ENCODE assay signal across 9 mouse cellular contexts in genomic region chr9:120302980-120303452, GRCm38 (mm10). TPM values are rescaled to one million over a fixed set of nuclear protein-coding genes. Genes with fewer than 3 reads are reported as not detected.
DNase-seq lines count a peak whose midpoint lies in the region; ATAC-seq lines count a peak whose summit lies in the region.
"Had no signal": no experiment of that assay in that cellular context is flagged by ENCODE, and none has a peak within 500 bp of the region (broad histone marks: within the 10 kb centered on the region; RNA-seq: fewer than 3 reads in every experiment).

No protein-coding gene starts in this region.

- peak overlapping the region; percentile 56 for H3K9ac ChIP-seq in embryonic facial prominence, embryonic 14.5 days (ENCODE audit: low read depth, low read length)
- peak overlapping the region; percentile 40; the same call in 1 of the 2 replicates for H3K9ac ChIP-seq in intestine, embryonic 15.5 days
- peak overlapping the region; percentile 77 for H3K9ac ChIP-seq in neural tube, embryonic 13.5 days

- no peak for ATAC-seq in embryonic facial prominence, embryonic 14.5 days (ENCODE audit: low read depth)
- 0 out of 2 replicates have a peak, but pooled peaks have one; percentile 11 for ATAC-seq in intestine, embryonic 15.5 days
- peak; percentile 42 for ATAC-seq in neural tube, embryonic 13.5 days (ENCODE audit: low read depth)
- ATAC-seq in erythroblast, adult 5-6 weeks (replicated peaks; ENCODE audit: low FRiP score, poor library complexity, severe bottlenecking): no peak

- 0 out of 2 replicates have a peak, but pooled peaks cover 4% of the 10 kb centered on the region for H3K9me3 ChIP-seq in embryonic facial prominence, embryonic 14.5 days (ENCODE audit: control insufficient read depth, low read length)
- H3K9me3 ChIP-seq in intestine, embryonic 15.5 days: no peaks in the 10 kb centered on the region
- H3K9me3 ChIP-seq in neural tube, embryonic 13.5 days: peaks cover 8% of the 10 kb centered on the region

- DNase-seq in layer of hippocampus, postnatal 36 days: peak; percentile 15 to 18
- no peak for DNase-seq in layer of hippocampus, postnatal 14 days (ENCODE audit: low spot score in 2 of 2)
- peak; percentile 30 for DNase-seq in embryonic facial prominence, embryonic 14.5 days (ENCODE audit: low spot score)
- no peak for DNase-seq in urinary bladder, postnatal 25 days (ENCODE audit: low spot score)
- DNase-seq in frontal cortex, postnatal 10 days (ENCODE audit: low spot score in 2 of 2): no peak

- no peaks in the 10 kb centered on the region for H3K36me3 ChIP-seq in embryonic facial prominence, embryonic 14.5 days (ENCODE audit: control insufficient read depth, insufficient read depth, low read length)
- H3K36me3 ChIP-seq in intestine, embryonic 15.5 days: no peaks in the 10 kb centered on the region
- H3K36me3 ChIP-seq in neural tube, embryonic 13.5 days: no peaks in the 10 kb centered on the region

- H3K27me3 ChIP-seq in embryonic facial prominence, embryonic 14.5 days (replicated peaks; ENCODE audit: control insufficient read depth, insufficient read depth, low read length): peaks cover 55% of the 10 kb centered on the region
- H3K27me3 ChIP-seq in intestine, embryonic 15.5 days (replicated peaks): peaks cover 45% of the 10 kb centered on the region
- peaks cover 66% of the 10 kb centered on the region for H3K27me3 ChIP-seq in neural tube, embryonic 13.5 days

- H3K4me1 ChIP-seq in embryonic facial prominence, embryonic 14.5 days (ENCODE audit: control insufficient read depth, insufficient read depth, low read length): no peaks in the 10 kb centered on the region
- H3K4me1 ChIP-seq in intestine, embryonic 15.5 days (replicated peaks): peaks cover 16% of the 10 kb centered on the region
- H3K4me1 ChIP-seq in neural tube, embryonic 13.5 days (replicated peaks): peaks cover 24% of the 10 kb centered on the region

- peak overlapping the region; percentile 55 for H3K4me3 ChIP-seq in embryonic facial prominence, embryonic 14.5 days (ENCODE audit: low read depth, low read length)
- H3K4me3 ChIP-seq in intestine, embryonic 15.5 days (replicated peaks): peak overlapping the region; percentile 56
- H3K4me3 ChIP-seq in neural tube, embryonic 13.5 days: peak overlapping the region; percentile 63
- H3K4me3 ChIP-seq: erythroblast, embryonic 14.5 days had no signal

- no peak overlapping the region for H3K27ac ChIP-seq in embryonic facial prominence, embryonic 14.5 days (replicated peaks; ENCODE audit: low read depth, low read length)
- no peak overlapping the region for H3K27ac ChIP-seq in intestine, embryonic 15.5 days
- peak overlapping the region; percentile 52 for H3K27ac ChIP-seq in neural tube, embryonic 13.5 days (replicated peaks)

- 9% methylated on average over 19 of the region's 19 CpGs for WGBS in embryonic facial prominence, embryonic 14.5 days
- 16% methylated on average over 19 of the region's 19 CpGs for WGBS in intestine, embryonic 15.5 days
- 6% methylated on average over 19 of the region's 19 CpGs for WGBS in neural tube, embryonic 13.5 days

- peak overlapping the region; percentile 98 for H3K4me2 ChIP-seq in embryonic facial prominence, embryonic 14.5 days (ENCODE audit: low read depth, low read length)
- H3K4me2 ChIP-seq in intestine, embryonic 15.5 days (replicated peaks): peak overlapping the region; percentile 96
- peak overlapping the region; percentile 77 for H3K4me2 ChIP-seq in neural tube, embryonic 13.5 days

RNA-seq across cellular contexts. Expression of gene Myrip, which starts 1.7 kb away (rescaled TPM):
- total RNA-seq in layer of hippocampus, postnatal 36 days (2021): 10 to 100 TPM; 54.2 to 55.2 TPM
- total RNA-seq in layer of hippocampus, postnatal 14 days (2021): 10 to 100 TPM; 51.9 to 58.0 TPM
- 0.68 and 0.72 TPM in 2 replicates for polyA plus RNA-seq in embryonic facial prominence, embryonic 14.5 days (2014; fragmentation: Nextera tagmentation; extraction: Ambion mirVana)
- 0.89 and 1.3 TPM in 2 replicates for polyA plus RNA-seq in intestine, embryonic 15.5 days (2015; fragmentation: Nextera tagmentation; extraction: Ambion mirVana)
- polyA plus RNA-seq in neural tube, embryonic 13.5 days (2015; fragmentation: Nextera tagmentation; extraction: Ambion mirVana): 3.6 and 4.5 TPM in 2 replicates
- total RNA-seq in erythroblast, adult 5-6 weeks (2015; ENCODE audit: low replicate concordance): not detected in 2 replicates
- not detected in 2 replicates for total RNA-seq in erythroblast, adult 5-6 weeks (2017; ENCODE audit: low replicate concordance)
- polyA plus RNA-seq: erythroblast, embryonic 14.5 days had no signal

Comparison
In these comparisons a context has a peak if more than half of its experiments do, and no peak if none do; other contexts are left out.
1. DNase-seq: peak in layer of hippocampus, postnatal 36 days (2 of 2) and embryonic facial prominence, embryonic 14.5 days (single experiment); none in layer of hippocampus, postnatal 14 days (0 of 2), urinary bladder, postnatal 25 days (single experiment) and frontal cortex, postnatal 10 days (0 of 2).
2. ATAC-seq: peak in intestine, embryonic 15.5 days (single experiment) and neural tube, embryonic 13.5 days (single experiment); none in embryonic facial prominence, embryonic 14.5 days (single experiment) and erythroblast, adult 5-6 weeks (single experiment).
3. RNA of gene Myrip, which starts 1.7 kb away (total RNA-seq): 51.9 to 58.0 TPM in layer of hippocampus, postnatal 14 days and 54.2 to 55.2 TPM in layer of hippocampus, postnatal 36 days; not detected in erythroblast, adult 5-6 weeks; every median in the first group is over 10 times any median in the second.
4. Peak in every context shown above with its lines, with median percentiles within 50 percentile points of each other: H3K4me2 ChIP-seq, H3K4me3 ChIP-seq and H3K9ac ChIP-seq.